Mouse (Mus musculus) kidney, postnatal 10 days (tissue): ENCODE measurements around the gene Syne1.
"Not testable (repeated sequence)": the region's sequence is repeated elsewhere in the genome, so short reads cannot be mapped to it uniquely, and the experiment has no call there.

Experiments used
- DNase-seq: peaks from one replicate; pipeline ENCODE4 v3.0.0; 2021; ENCODE audit warnings: mixed read lengths

Gene Syne1

GRCm38 (mm10) chr10:5514134-5514533, 37.1 kb downstream of the Syne1 start:
- DNase-seq: no peak

DNA sequence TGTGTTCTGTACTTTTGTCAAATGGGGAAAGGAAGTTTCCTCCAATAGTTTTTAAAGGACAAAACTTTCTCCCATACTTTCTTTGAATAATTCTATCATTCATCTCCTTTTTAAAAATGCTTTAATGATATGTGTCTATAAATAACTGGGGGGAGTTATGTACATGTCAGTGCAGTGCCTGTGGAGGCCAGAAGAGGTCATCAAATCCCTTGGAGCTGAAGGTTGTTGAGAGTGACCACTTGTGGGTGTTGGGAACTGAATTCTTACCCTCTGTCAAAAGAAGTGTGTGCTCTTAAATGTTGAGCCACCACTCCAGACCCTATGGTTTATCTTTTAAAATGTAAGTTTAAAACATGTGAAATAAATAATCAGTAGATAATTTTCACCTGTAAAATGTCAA, 39.0 kb downstream of the Syne1 start:
- DNase-seq: peak; percentile 38

- DNase-seq: no peak
These were observed 39.9 kb downstream of the Syne1 start for GRCm38 (mm10) chr10:5511403-5511802.

- DNase-seq: no peak
These were observed 43.8 kb downstream of the Syne1 start for GRCm38 (mm10) chr10:5507478-5507877.

DNA sequence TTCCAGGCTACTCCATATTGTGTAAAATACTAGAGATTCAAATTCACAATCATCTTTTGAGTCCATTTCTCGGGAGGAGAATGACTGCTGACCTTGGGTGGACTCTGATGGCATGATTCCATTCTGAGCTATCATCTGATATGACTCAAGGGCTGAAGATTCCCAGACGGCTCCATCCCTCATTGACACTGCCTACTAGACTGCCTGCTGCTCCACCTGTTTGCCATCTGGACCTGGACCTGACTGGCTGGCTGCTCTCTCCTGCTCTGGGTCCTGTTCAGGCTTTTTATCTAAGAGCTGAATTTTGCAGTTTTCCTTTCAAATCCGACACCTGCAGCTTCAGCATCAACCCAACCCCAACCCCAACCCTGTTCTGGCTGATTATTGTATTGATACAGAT, 46.5 kb downstream of the Syne1 start:
- no peak for DNase-seq

DNA sequence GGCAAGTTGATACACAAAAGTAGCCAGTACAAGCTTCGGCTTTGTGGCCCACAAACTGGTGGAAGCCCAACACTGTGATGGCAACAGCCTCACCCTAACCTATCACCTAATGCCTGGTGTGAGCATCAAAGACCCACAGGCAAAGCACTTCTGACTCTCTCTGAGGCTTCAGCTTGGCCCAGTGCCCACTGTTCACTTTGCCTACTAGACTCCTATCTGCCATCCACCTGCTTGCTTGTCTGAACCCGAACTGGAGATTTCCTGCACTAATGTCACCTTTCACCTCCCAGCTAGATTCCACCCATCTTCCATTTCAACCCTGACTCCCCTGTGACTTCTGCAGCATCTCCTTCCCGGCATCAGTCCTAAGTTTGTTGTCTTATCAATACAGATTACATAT, 47.4 kb downstream of the Syne1 start:
- no peak for DNase-seq

DNA sequence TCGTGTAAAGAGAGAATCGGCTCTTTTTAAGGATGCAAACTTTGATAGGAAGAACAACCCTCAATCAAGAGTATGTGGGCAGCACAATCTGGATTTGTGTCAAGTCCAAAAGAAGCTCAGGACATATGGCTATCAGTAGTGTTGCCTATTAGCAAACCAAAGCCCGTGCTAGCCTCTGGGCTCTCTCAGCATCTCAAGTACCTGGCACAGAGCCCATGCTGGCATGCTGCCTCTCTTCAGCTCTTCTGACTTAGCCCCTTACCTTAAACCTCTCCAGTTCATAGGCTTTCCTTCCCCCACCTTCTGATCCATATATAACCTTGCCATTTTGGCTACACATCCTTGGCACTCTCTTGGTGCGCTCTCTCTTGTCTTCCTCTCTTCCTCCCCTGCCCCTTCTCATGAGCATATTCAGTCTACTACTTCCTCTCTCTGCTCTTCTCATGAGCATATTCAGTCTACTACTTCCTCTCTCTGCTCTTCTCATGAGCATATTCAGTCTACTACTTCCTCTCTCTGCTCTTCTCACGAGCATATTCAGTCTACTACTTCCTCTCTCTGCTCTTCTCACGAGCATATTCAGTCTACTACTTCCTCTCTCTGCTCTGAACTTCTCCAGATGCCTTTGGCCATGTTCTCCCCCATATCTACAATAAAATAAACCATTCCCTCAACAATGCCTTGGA, 51.5 kb downstream of the Syne1 start:
- not testable (repeated sequence) for DNase-seq

DNA sequence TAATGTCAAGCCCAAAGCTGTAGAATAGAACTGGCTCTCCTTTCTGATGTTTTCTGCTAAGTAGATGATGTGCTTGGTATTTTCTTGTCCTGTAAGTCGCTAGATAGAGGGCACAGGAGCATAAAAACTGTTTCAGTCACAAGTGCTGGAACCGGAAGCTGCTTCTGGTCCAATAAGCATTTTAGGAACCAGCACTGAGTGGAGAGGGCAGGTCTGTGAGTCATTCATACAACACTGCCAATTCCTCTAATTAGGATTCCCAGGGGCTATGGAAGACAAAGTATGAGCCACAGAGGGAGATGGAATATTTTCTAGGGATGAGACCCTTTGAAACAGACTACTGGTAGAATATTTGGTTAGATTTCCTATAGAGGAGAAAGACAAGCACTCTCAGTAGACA, 53.4 kb downstream of the Syne1 start:
- no peak for DNase-seq

- DNase-seq: no peak
These were observed 60.2 kb downstream of the Syne1 start for GRCm38 (mm10) chr10:5491050-5491449.

DNA sequence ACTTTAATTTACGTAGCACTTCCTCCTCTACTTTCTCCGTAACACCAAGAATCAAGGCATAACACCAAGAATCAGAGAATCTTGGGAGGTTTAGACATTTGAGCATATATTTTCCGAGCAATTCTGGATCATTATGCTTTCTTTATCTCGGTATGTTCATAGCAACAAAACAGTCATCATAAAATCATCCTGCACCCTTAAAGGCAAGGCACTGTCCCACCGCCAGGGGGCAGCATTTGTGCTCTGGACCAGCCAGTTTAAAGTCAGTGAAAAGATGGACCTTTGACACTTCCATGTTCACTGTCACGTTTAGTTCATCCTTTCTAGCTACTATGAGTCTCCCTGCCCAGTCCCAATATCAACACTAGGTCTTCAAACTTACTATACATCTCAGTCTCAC, 61.3 kb downstream of the Syne1 start:
- DNase-seq: peak; percentile 43

DNA sequence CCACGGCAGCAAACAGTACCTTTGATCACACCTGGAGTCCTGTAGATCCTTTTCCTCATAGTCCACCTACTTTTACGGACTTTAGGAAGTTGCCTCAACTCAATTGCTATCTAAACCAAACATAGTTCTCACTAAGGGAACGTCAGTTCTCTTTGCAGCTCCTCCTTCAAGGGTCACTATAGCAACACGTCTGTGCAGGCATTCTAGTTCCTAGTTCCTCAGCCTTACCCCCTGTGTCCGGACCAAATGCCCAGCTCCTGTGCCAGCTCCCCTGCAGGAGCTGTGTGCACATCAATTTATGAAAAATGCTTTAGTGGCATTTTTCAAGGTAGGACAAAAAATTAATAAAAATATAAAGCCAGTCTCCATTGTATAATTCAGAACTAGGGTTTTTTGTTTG, 63.2 kb downstream of the Syne1 start:
- DNase-seq: no peak

DNA sequence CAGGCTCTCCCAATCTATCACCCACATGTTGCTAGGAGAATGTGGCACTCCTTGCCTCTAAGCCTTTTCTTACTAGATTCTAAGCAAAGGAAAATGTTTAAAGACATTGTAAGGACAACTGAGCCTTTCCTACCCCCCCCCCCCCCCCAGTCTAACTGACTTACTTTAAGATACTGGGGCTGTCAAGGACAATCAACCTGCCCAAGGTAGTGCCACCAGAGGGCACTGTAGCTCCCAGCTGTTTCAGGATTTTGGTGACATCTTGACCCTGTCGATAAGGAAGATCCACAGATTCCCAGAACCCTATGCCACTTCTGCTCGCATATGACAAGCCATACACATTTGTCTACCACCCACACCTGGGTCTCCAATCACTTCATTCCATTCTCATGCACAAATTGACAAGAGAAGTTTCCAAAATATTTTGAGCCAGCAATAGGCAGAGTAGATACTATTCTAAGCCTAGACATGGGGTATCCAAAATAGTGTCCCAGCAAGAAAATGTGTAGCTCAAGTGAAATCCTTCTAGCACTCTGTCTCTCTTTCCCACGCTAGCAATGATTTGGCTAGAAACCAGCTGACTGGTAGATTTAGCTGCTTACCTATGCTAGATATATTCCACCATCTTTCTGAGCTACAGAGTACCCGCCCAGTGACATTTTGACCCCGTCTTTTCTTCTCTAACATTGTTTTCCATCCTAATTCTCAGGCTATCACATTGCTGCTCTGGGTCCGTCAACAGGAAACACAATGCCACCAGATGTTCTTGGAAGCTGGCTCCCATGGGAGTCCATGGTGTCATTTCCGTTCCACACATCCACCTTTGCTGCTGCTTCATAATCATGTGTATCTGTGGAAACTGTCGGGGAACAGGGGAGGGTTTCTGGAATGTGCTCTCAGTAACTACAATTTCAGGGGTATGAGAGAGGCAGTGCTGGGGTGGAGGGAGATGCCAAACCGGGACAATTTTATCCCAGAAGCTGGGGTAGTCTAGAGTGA, 70.4 kb downstream of the Syne1 start:
- peak; percentile 14 for DNase-seq

GRCm38 (mm10) chr10:5480097-5480496, 71.2 kb downstream of the Syne1 start:
- DNase-seq: peak; percentile 69

DNA sequence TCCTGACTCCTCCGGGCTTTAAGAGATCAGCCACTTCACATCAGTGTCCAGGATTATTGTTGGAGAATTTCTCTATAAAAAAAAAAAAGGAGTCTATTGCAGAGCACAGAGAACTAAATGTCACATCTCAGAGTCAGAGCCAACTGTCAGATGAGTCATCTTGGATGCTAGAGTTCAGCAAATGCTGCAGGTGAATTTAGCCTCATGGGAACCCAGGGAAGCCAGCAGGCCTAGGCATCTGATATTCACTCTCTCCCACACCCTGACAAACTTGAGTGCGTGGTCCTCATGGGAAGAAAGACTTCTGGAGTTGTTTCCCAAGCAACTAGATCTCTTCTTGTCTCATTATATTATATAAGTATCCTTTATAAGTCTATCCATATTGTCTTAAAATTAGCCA, 82.6 kb downstream of the Syne1 start:
- no peak for DNase-seq

- no peak for DNase-seq
These were observed 97.5 kb downstream of the Syne1 start for GRCm38 (mm10) chr10:5453830-5454229.

DNA sequence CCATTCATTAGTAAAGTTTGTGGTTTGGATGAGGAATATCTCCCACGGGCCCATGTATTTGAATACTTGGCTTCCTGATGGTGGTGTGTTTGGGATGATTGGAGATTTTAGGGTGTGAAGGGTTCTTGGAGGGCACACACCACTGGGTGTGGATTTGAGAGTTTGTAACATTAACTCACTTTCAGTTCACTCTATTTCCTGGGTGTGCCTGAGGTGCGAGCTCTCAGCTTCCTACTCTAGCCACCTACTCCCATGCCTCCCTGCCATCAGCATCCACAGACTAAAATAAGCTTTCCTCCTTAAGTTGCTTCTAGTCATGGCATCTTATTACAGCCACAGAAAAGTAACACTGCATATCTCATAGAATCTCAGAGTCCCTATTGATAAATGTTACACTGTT, 101.3 kb downstream of the Syne1 start:
- DNase-seq: no peak

GRCm38 (mm10) chr10:5447950-5448716, 103.1 kb downstream of the Syne1 start:
- DNase-seq: no peak

GRCm38 (mm10) chr10:5445313-5445712, 106.0 kb downstream of the Syne1 start:
- no peak for DNase-seq

DNA sequence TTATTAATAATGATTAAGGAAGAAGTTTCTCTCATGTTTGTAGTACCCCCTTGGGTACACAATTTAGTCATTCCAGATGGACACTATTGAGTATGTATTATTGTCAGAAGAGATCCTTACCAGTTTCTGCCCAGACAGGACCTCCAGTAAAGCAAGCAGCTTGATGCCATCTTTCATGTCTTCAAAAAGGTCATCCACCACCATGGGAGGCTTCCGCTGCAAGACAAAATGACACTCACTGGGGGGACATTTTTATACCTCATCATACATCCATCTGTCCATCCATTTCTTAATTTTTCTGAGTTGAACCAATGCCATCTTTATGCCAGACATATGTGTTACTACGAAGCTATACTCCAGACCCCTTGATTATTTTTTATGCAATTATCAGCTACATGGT, 108.3 kb downstream of the Syne1 start:
- DNase-seq: no peak

GRCm38 (mm10) chr10:5439802-5440350, 111.4 kb downstream of the Syne1 start:
- no peak for DNase-seq

- no peak for DNase-seq
These were observed 113.5 kb downstream of the Syne1 start for GRCm38 (mm10) chr10:5437766-5438165.

DNA sequence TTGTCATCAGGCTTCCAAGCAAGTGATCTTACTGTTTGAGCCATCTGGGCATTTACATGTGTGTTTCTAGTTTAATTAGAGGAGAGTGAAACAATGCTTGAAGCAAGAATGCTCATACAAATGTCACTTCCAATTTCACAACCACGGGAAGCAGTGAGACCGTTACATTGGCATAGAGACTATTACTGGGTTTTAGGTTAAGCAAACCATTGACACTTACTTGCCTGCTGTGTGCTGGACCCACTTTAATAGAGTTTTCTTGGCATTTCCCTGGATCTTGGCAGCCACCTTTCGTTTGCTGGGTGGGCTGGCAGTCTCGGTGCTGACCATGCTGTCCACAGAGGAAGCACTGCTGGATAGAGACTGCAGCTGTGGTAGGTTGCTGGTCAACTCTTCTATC, 127.3 kb downstream of the Syne1 start:
- no peak for DNase-seq

DNA sequence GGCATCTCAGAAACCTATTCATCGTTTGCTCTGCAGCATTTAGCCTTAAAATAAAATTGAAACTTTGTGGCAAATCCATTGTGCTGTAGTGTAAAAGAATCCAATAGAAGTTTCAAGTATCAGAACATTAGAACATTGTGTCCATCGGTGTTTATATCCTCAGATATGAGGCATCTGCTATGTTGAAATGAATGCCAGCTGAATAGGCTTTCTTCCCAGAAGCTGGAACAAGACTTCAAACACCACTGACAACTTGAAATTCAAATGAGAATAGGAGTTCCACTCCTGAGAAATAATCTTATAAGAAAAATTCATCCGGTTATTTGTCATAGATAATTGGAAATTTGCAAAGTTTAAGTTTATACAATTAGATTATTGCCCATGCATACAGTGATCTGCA, 135.6 kb downstream of the Syne1 start:
- no peak for DNase-seq
